Mouse (Mus musculus): ENCODE results near the gene Efcab11.
"Not testable (repeated sequence)": the region's sequence is repeated elsewhere in the genome, so short reads cannot be mapped to it uniquely, and the experiment has no call there.

The Efcab11 gene

DNA sequence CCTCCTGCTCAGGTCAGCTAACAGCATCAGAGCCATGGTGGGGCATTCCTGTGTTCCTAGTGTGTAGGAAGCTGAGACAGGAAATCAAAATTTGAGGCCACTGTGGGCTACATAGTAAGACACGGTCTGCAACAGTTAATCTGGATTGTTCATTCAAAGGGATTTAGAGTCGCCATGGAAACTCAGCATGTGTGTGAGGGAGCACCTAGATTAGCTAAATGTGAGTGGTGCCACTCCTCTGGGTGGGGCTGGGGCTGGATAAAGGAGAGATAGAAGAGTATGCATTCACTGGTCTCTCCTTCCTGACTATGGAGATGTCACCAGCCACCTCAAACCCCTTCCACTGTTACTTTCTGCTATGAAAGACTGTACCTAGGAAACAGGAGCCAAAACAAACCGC, 10.8 kb downstream of the Efcab11 start:
- peak; percentile 16 for DNase-seq

DNA sequence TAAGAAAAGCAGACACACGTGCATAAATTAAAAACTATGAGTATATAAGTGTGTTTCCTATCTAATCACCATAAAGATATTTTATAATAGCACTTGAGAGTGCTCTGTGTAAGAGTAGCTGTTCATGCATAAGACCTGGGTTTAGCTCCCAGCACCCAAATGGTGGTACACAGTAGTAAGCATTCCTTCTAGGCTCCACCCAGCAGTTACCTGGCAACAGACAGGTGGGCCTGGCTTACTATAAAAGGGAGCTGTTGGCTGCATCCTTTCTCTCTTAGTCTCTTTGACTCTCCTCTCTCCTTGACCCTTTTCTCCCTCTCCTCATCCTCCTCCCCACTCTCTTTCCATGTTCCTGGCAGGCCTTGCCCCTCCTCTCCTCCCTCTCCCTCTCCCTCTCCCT, 15.4 kb downstream of the Efcab11 start:
- no peak for DNase-seq

DNA sequence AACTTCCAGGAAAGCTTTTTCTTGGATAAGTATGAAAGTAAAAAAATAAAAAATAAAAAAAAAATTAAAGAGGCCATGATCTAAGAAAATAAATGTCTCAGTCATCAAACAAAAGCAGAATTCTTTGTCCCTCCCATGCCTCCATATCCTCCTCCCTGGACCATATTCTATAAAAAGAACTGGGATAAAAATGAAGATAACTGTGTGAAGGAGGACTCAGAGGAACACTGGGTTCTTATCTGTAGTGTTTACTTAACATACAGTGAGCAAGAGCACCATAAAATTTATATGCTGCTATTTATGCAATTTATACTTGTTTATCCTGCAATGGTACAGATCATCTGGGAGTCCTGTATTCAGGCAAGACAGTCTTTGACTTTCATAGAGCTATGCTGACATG, 19.6 kb downstream of the Efcab11 start:
- no peak for DNase-seq

DNA sequence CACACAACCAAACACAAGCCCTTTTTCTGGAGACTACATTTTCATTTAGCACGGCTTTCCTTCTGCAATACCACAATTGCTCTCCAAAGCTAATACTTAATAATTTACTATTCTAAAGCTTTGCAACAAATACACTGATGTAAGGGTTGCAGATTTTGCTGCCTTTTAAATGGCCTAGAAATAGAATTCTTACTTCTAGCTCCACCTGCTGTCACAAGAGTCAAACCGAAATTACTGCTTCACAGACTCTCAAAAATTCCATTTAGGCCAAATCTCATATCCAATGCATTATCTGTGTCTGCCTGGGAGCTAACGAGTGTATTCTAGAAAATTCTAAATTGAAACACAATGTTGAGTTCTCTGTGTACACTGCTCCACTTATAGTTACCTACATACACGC, 23.3 kb downstream of the Efcab11 start:
- peak; percentile 41 for DNase-seq

DNA sequence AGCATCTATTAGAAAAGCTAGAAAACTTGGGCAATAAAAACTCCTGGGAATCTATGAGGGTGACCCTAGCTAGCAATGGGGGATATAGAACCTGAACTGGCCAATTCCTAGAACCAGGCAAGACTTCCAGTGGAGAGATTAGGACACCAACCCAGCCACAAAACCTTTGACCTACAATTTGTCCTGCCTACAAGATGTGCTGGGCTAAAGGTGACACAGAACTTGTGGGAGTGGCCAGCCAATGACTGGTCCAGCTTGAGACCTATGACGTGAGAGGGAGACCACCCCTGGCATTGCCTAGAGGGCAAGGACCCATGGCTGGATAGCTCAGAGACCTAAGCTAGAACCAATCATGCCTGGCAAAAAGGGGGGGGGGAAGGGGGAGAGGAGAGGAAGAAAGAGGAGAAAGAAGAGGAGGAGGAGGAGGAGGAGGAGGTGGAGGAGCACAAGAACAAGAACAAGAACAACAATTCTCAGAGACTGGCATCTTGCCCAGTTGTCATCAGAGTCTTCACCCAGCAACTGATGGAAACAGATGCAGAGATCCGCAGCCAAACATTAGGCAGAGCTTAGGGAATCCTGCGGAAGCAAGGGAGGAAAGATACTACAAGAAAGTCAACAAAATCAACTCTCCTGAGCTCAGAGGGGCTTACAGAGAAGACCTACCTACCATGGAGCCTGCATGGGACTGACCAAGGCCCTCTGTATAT, 24.7 kb downstream of the Efcab11 start:
- peak; percentile 9 for DNase-seq

DNA sequence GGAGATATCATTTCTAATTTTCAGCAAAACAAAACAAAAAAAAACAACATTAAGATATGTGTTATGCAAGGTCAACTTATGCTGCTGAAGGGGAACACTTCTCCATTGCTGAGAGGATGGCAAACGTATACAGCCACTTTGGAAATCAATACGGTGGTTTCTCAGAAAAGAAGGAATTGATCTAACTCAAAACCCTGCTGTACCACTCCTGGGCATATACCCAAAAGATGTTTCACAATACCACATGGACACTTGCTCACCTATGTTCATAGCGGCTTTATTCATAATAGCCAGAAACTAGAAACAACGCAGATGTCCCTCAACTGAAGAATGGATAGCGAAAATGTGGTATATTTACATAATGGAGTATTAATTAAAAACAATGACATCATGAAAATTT, 25.6 kb downstream of the Efcab11 start:
- no peak for DNase-seq

DNA sequence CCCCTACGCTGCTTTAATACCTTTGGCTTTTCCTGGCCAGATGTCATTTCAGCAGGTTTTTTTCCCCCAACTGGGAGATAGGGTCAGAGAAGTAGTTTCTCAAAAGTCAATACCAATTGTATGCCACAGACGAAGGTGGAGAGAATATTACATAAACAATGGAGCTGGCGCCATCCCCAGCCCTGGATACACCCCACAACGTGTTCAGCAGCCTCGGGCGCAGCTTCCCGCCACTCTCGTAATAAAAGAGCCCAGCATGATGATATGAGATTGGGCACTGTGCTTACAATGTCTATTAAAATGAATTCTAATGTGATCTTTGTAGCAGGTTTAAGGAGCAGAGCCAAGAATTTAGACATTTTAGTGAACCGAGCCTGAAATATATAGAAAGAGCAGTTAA, 28.2 kb downstream of the Efcab11 start:
- DNase-seq: no peak

DNA sequence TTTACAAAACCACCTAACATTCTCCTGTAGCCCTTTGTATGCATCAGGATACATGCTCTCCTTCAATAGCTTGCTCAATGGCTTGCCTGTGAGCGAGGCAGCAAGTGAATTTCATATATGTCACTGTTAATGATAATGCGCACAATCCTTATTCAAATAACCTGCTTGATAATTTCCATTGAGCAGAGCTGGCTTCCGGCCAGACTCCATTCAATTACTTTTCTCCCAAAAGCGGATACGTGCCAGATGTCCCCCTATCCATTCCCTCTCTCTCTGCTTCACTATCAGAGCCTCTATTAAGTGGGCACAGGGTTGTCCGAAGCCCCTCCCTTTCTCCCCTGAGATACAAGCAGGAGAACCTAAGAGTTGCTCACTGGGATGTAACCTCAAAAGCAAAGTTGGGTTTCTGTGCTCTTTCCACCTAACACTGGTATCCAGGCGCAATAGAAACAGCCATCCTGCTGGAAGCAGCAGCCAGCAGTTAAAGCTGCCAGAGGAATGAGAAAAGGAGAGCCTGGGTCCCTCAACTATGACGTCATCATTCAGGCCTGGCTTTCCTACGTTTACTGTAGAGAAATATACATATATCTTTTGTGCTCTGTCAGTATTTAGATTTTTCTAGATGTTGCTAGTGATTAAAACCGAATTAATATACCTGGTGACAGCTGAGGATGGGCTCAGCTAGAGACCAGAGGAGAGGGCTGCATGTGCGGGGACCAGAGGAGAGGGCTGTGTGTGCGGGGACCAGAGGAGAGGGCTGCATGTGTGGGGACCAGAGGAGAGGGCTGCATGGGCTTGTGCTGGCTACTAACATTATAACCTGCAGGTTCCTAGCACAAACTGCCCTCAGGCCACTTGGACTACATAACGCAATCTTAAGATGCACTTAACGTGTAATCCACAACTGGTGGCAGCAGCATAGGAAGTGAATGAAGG, 30.6 kb downstream of the Efcab11 start:
- DNase-seq: no peak

DNA sequence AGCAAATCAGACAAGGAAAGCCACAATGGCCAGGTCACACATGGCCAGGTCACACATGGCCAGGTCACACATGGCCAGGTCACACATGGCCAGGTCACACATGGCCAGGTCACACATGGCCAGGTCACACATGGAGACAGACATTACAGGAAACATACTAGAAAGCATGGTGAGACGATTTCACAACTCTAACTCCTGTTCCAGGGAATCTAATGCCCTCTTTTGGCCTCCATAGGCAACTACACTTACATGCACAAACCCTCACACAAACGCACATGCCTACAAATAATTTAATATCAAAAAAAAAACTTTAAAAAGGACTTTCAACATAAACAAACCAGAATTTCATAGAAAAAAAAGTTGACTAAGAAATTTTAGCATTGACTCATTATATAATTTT, 34.2 kb downstream of the Efcab11 start:
- DNase-seq: no peak

DNA sequence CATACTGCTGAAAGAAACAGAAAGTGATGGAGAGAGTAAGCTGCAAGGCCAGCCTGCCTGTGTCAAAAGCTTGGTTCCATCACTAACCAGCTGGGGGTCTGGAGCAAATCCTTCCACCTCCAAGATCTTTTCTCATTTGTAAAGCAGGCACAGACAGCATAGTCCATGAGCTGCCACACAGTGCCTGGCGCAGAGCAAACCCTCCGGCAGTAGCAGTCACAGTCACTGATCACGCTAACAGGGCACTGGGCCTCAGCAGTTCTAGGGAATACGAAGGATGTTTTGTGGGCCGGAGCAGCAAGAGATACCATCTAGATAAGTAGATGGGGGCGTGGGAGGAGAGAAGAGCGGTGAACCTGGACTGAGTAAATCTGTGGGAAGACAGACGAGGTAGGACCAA, 39.3 kb downstream of the Efcab11 start:
- DNase-seq: no peak

DNA sequence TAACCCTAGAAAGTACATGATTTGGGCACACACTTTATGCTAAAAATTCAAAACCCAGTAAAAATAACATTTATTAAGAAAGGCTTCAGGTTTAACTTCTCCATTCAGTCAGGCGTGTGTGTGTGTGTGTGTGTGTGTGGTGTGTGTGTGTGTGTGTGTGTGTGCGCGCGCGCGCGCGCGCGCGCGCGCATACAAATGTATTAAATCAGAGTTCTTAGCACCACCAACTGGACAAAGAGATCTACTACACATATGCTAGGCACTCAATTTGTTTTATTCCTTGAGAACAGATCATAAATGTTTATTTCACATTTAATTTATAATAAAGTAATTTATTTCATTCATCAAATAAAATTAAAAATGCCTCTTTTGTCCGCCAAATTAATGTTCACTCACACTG, 45.5 kb downstream of the Efcab11 start:
- DNase-seq: peak; percentile 41

DNA sequence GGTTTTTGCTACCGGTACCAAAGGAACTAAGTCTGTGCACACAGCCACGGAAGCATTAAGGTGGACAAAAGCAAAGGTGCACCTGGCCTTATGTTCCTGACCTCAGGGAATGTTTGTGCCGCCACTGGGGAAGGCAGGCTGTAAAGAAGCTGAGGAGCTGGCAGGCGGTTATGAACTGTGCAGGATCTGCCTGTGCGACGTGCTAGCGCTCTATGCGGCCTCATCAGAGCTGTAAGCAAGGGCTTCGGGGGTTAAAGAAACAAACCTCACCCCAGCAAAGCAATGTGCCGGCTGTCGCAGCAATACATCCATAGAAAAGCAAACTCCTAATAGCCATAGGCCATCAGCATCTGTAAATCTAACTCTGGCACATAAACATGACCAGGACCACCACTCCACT, 46.1 kb downstream of the Efcab11 start:
- no peak for DNase-seq

DNA sequence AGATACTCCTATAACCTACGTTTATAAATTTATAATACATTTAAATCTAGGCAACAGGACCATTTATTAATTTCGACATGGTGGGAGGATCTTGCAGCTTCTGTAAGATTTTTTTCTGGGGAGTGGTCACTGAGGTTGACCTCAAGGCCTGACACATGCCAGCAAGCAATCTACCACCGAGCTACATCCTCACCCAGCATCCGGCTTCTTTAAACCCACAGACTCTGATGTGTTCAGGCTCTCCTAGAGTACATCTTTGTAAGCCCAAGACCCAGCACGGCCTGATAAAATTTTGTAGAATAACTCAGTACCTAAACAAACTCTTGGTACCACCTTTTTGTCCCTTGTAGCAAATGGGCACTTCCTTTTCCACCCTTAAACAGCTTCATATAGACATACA, 46.7 kb downstream of the Efcab11 start:
- DNase-seq: no peak

DNA sequence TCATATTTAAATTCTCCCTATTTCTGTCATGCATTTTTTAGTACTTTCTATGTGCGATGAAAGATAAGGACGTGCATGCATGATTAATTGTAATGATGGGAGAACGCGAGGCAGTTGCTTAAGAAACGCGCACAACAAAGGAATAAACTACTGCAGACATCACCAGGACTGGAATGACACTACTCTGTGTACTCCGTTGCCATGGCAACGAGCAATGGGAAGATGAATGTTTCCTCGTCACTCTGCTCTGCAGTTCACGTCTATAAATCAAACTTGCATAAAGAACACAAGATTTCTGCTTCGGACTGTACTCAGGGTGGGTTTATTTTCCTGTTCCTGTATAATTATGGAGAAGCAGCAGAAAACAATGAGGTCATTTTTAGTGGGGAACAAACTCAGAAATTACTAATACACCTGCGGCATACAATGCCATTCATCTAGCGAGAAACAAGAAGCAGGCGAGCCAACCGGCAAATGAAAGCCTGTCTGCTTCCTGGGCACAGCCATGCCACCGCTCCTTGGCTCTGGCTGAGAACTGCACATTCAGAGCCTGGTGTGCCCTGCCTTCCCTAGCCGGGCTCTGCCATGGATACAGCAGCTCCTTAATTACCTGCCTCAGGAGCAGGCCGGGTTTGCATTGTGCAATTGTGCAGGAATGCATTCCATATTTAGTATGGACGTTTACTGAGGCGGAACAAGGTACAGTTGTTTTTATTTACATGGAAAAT, 47.7 kb downstream of the Efcab11 start:
- DNase-seq: peak; percentile 69

DNA sequence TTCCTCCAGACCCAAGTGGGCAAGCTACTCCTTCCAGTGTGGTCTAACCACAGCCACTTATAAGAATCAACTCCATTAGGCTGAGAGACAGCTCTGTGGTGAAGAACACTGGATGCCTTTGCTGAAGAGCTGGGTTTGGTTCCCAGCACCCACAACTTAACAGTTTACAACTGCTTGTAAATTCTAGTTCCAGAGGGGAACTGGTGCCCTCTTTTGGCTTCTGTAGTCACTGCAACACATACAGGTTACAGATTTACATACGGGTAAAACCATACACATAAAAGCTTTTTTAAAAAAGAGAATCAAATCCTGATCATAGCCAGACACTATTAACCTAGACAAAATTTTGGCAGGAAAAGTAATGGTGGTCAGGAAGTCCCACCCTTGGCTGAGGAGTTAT, 50.8 kb downstream of the Efcab11 start:
- peak; percentile 6 for DNase-seq

DNA sequence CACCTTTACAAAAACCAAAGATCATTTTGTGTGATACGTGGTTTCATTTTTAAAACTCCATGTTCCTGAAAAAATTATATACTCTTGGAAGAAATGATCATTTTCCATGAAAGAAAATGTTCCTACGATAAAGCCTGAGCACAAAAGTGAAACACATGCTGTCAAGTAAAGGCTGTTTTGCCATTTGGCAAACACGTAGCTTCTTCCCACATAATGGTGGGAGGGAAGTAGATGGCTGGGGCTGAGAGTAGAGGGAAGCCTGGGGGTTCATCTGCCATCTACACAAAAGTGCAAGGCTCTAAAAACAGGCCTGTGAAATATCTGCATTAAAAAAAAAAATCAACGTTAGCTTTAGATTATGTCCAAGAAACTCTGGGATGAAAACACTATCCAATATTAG, 61.6 kb downstream of the Efcab11 start:
- no peak for DNase-seq

DNA sequence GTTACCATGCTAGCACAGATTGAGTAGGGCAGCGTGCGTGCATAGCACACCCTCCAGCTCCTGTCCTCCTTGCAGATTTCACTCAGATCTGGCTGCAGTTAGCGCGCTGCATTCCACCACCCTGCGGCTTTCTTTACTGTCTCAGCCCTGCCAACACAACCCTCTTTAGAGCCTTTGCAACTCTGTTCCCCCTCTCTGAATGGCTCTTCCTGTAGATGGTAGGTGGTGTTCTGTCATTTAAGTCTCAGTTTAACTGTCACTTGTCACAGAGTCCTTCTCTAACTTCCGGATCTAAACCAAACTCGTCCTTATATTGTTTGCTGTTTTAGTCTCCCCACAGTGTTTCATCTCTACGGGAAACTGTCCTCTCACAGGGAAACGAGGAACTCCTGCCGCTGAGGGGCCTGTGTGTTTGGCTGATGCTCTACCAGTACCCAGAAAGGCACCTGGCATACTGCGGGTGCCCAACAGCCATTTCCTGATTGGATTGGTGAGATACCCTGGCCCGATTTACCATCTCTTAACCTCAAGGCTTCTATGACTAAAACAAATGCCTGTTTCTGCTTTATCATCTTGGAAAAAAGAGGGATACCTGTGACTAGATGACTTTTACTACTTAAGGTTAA, 62.8 kb downstream of the Efcab11 start:
- DNase-seq: no peak

DNA sequence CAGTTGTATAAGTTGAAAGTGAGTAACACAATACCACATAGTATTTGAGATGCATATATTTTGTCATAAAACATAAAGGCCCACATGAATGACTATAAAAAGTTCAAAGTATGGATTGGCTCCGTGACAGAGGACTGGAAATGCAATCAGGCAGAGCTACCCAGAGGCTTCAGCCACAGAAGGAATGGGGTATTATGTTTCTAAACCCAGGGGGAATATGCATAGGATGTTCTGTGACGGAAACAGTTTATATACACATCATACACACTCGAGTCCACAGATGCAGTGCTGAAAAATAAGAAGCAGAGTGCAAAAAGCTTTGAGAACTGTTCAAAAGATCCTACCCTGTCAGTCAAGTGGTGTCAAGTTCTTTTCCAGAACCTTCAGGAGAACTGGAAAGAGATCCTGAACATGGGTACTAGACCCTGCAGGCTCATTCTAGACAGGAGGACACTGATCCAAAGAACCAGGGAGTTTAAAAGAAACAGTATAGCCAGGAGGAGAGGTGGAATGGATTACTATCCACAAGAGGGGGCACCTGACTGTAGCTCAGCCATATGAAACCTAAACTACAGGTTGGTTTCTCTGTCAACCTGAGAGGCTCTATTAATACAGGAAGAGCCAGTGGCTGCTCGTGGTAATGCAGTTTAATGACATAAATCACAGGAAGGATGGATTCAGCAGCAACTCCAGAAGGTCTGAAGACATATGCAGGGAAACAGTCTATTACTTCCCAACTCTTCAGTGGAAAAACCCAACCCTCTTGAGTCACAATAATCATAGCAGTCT, 64.9 kb downstream of the Efcab11 start:
- peak; percentile 17 for DNase-seq

DNA sequence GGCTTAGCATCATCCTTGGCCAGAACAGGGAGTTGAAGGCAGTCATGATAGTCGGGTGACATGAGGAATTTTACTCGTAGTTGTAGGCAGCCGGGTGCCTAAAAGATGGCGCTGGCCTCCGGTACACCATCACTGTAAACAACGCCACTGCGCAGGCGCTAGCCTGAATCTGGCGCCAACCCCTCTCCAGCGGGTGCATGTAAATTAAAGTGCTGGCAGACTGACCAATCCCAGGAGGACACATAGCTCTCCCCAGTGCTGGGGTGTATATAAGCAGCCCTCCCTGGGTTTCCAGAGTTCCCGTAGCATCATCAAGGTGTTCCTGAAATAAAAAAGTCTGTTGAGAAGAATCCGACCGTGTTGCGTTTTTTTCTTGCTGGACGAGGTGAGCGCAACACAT, 66.2 kb downstream of the Efcab11 start:
- not testable (repeated sequence) for DNase-seq

DNA sequence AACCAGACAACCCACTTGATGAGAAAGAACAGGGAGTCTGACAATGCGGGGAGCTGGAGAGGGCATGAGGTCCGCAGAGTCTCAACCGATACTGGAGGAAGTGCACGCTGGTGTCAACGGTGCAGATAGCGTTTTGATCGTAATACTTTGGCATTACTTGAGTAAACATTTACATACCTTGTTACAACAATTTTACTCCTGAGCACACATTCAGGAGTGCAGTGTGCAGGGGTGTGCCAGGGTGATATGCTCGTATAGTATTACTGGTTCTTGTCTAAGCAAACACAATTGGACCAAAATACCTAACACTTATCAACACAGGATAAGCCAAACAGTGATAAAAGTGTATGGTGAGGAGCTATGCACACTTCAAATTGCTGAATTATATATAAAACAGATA, 69.0 kb downstream of the Efcab11 start:
- DNase-seq: no peak

DNA sequence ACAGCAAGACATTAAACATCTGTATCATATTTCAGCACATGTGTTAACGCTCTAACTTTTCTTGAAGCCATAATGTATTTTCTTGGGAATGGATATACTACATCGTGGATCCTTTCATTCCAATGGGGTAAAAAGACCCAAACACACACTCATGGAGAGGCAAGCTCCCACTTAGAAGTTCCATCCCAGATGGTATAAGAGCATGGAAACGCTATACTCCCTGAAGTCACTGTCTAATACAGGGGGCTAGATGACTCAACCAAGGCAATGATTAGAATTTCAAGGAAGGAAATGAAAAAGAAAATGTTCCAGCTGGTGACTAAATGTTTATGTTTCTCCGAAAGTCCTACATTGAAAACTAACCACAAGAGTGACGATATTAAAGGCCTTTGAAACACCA, 76.3 kb downstream of the Efcab11 start:
- DNase-seq: no peak

DNA sequence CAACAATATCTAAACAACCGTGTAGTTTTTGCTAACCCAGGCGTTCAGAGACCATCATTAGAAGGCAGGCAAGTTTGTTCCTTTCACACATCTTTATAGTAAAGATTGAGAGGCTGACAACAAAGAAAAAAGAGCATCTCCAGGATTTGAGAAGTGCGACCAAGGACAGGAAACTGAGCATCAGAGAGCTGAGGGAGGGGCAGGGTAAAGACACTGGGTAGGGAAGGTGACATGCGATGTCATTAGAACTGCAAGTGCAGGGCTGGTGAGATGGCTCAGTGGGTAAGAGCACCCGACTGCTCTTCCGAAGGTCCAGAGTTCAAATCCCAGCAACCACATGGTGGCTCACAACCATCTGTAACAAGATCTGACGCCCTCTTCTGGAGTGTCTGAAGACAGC, 77.5 kb downstream of the Efcab11 start:
- DNase-seq: not testable (repeated sequence)

All from retina, postnatal 1 day (tissue).